Mouse (Mus musculus): ENCODE measurements around the gene Sh2b1.
A peak's percentile ranks its signal among the peaks of the same experiment; 100 is the strongest.

DNA sequence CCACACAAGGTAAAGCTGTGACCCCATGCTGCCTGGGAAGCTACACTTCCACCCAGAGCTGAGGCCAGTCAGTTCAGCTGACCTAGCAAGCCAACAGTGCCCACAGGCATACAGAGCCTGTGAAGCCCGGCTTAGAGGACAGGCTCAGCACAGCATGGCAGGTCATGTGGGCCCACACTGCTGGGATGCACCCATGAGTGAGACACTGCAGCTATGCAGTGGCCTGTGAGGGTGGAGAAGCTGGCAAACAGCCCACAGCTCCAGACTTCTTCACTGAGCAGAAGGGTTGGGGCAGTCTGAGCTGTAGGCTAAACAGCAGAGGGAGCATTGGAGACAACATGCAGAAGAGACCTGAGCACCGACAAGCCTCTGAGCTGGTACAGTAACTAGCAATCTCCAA is 44.3 kb upstream of the Sh2b1 start:
- TF ChIP-seq CTCF (IDR thresholded peaks at IDR 0.05; ENCODE audit: low read depth): peak; percentile 44
- TF ChIP-seq EP300 (optimal IDR thresholded peaks at IDR 0.05): no peak
